Mouse (Mus musculus): ENCODE measurements around the gene Gkn2.

DNA sequence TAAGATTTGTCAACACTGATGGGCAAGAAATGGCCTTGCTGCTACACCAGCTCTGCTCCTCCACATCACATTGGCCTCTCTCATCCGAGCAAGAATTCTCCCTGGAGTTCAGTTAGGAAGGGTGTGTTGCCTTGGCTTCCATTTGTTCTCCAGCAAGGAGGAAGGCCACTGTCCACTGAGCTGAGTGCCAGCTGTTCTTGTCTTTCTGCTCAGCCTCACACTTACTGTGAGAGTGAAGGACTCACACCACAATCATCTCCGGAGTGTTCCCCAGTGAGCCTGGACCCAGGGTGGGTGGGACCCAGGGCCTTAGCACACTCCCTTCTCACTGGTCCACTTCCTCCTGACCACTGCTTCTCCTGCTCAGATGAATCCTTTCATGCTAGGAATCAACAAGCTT, 46.2 kb upstream of the Gkn2 start:
- TF ChIP-seq CTCF (IDR thresholded peaks at IDR 0.05; ENCODE audit: insufficient read depth, low read length) (no peak), POLR2A (IDR thresholded peaks at IDR 0.05; ENCODE audit: borderline replicate concordance, extremely low read depth, low read depth, low read length) (no peak)
